Mouse (Mus musculus) midbrain, embryonic 14.5 days (tissue): Measurements from ENCODE around the gene Rbm20. TPM values are rescaled to one million over a fixed set of nuclear protein-coding genes. Genes with fewer than 3 reads are reported as not detected.
"Not testable (repeated sequence)": the region's sequence is repeated elsewhere in the genome, so short reads cannot be mapped to it uniquely, and the experiment has no call there.

Source experiments
- ATAC-seq: fragments of 200-750 bp; cut with Nextera tagmentation; 2 replicates; pipeline ENCODE4 v1.8.0; 2017; ENCODE audit warnings: moderate number of reproducible peaks, moderate library complexity; ENCODE audit not compliant: low FRiP score, low TSS enrichment
- DNase-seq: peaks from one replicate; pipeline ENCODE4 v3.0.0-alpha.2; 2015
- H3K27ac ChIP-seq: fragments of 300-500 bp; sonication (generic); replicated peaks from 2 replicates; pipeline ENCODE4 v1.5.1; 2014; ENCODE audit warnings: mild to moderate bottlenecking, low read depth, low read length, moderate library complexity
- H3K27me3 ChIP-seq: fragments of 300-500 bp; sonication (generic); 2 replicates; pipeline ENCODE4 v1.6.1; 2014; ENCODE audit warnings: low read length, control low read depth, mixed read lengths; ENCODE audit not compliant: control insufficient read depth, insufficient read depth
- H3K36me3 ChIP-seq: fragments of 300-500 bp; sonication (generic); 2 replicates; pipeline ENCODE4 v1.6.1; 2014; ENCODE audit warnings: low read length, control low read depth; ENCODE audit not compliant: control insufficient read depth, insufficient read depth
- H3K4me1 ChIP-seq: fragments of 300-500 bp; sonication (generic); 2 replicates; pipeline ENCODE4 v1.6.1; 2014; ENCODE audit warnings: mild to moderate bottlenecking, antibody characterized with exemption, low read length, control low read depth; ENCODE audit not compliant: control insufficient read depth, insufficient read depth
- H3K4me2 ChIP-seq: fragments of 300-500 bp; sonication (generic); 2 replicates; pipeline ENCODE4 v1.6.1; 2014; ENCODE audit warnings: mild to moderate bottlenecking, low read length, moderate library complexity
- H3K4me3 ChIP-seq: fragments of 300-500 bp; sonication (generic); replicated peaks from 2 replicates; pipeline ENCODE4 v1.5.1; 2014; ENCODE audit warnings: low read depth, low read length
- H3K9ac ChIP-seq: fragments of 300-500 bp; sonication (generic); replicated peaks from 2 replicates; pipeline ENCODE4 v1.6.1; 2014; ENCODE audit warnings: mild to moderate bottlenecking, low read length, moderate library complexity
- H3K9me3 ChIP-seq: fragments of 300-500 bp; sonication (generic); 2 replicates; pipeline ENCODE4 v1.6.1; 2016; ENCODE audit warnings: low read length, control low read depth, mixed read lengths; ENCODE audit not compliant: control insufficient read depth
- WGBS: fragments of 180-500 bp; shearing (Covaris S2); extraction: QIAGEN DNeasy Blood & Tissue Kit; methylation state at CpG from one replicate; pipeline ENCODE4 v1.1.7; 2014; 5-methylcytosine and 5-hydroxymethylcytosine counted together
- polyA plus RNA-seq: library from polyadenylated mRNA; unstranded; fragments of >200 nt; fragmentation: Nextera tagmentation; extraction: Ambion mirVana; gene quantifications from 2 replicates; pipeline ENCODE4 v1.2.1, GENCODE M21; 2014

The Rbm20 gene
- polyA plus RNA-seq, 1 experiment from 2014 or later = 0.61 TPM

DNA sequence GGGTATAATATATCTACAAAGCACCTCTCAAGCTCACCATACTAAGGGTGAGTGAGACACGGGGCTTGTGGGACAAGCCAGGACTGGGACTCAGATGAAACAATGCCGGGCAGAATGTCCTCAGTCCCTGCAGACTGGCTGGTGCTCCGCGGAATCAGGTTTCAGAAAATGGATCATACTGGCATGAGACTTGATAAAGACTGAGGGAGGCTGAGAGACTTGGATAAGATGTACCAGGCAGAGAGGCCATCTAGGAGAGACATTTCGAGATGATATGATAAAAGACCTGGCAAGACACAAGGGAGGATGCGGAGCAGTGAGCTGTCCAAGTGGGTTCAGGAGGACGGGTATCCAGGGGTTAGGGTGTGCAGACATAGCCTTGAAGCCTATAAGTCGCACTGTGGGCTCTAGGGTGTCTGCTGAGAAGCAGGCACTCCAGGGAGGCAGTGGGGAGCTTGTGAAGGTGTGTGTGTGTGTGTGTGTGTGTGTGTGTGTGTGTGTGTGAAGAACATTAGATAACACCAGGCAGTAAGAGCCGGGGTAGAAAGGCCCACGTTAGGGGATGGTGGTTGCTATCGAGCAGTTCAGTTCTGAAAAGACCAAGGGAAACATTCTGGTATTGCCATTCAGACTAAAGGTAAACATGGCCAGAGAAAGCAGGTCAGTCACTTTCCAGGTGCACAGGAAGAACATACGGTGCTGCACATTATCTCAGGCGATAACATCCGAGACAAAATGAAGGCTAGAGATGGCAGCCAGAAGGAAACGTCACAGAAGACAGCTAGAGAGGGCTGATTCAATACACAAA is 225.0 kb downstream of the Rbm20 start:
- 61% methylated on average over 15 of the region's 15 CpGs for WGBS
- no peak for ATAC-seq

DNA sequence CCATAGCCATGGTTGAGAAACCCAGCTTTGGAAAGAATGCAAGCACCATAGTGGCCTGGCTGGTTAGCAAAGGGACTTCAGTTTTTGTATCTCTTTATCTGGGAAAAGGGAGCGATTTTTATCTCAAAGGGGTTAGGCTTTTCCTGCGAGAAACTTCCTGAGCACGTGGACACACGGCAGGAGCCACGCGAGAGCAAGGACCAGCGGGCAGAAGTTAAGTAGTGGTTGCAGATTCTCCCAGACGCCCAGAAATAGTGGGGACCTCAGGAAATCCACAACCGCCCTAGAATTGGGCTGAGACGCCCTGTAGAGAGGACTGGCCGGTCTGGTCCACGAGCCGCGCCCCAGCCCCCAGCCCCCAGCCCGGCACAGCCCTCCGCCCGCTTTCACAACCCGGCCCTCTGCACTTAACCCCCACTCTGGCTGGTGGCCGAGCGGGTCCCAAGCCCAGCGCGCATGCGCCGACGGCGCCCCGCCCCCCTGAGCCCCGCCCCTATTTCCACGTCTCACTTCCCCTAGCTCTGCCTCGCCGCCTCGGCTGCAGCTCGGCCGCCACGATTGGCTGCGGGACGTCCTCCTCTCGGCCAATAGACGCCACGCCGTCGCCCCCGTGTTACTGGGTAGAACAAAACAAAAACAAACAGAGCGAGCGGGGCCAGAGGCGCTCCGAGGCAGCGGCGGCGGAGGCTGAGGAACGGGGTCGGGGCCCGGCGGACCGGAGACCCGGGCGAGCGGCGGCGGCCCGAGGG is 225.8 kb downstream of the Rbm20 start:
- Histone ChIP-seq H3K36me3 (no peaks in the 10 kb centered on the region), H3K27me3 (no peaks in the 10 kb centered on the region), H3K9me3 (no peaks in the 10 kb centered on the region), H3K27ac (peak overlapping the region; percentile 92), H3K9ac (peak overlapping the region; percentile 87), H3K4me1 (peaks cover 23% of the 10 kb centered on the region), H3K4me3 (peak overlapping the region; percentile 93), H3K4me2 (peak overlapping the region; percentile 85)
- WGBS = under 1% methylated on average over 56 of the region's 61 CpGs
- DNase-seq (peak; percentile 99), ATAC-seq (peak; percentile 98)

More for the DNA sequence above, 225.0 kb downstream of the Rbm20 start:
- Histone ChIP-seq H3K9ac (peak overlapping the region; percentile 87; the same call in 1 of the 2 replicates), H3K27ac (peak overlapping the region; percentile 68; the same call in 1 of the 2 replicates), H3K27me3 (no peaks in the 10 kb centered on the region), H3K4me1 (peaks cover 23% of the 10 kb centered on the region), H3K4me2 (peak overlapping the region; percentile 85), H3K4me3 (peak overlapping the region; percentile 93), H3K36me3 (no peaks in the 10 kb centered on the region), H3K9me3 (no peaks in the 10 kb centered on the region)
- DNase-seq = no peak

DNA sequence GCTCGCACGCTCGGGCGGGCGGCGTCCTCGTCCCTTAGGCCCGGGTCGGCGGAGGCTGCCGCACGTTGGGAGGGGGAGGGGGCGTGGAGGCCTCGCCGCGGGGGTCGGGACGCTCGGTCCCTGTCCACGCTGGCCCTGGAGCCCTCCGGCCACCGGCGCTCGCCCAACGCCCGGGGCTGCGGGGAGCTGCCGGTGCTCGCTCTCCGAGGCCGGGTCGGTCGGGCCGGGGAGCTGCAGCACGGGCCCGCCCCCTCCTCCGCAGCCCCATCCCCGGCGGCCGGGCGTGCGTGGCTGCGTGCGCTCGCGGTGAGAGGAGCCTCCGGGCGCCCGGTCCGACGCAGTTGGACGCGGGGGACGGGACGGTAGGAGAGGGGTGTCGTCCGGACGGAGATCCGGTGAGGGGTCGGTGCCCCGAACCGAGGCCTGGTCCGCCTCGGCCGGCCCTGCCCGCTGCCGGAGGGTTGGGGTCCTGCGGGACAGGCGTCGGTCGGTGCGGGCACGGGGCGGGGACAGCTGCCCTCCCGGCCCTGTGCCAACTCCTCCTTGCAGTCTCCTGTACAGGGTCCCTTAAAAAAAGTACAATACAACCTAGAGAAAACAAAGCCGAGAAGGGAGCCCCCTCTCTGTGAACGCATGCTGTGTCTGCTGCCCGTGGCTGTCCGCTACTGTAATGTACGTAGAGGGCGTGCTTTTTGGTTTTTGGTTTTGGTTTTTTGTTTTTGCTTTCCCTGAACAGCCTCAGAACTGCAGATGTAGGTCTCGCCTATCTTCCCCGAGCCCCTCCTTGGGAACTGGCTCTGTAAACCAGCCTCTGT is 226.6 kb downstream of the Rbm20 start:
- peak overlapping the region; percentile 92 for H3K27ac ChIP-seq
- DNase-seq (peak; percentile 75), ATAC-seq (peak; percentile 70)
- peak overlapping the region; percentile 87 for H3K9ac ChIP-seq
- H3K4me2 ChIP-seq = peak overlapping the region; percentile 85
- no peaks in the 10 kb centered on the region for H3K27me3 ChIP-seq
- no peaks in the 10 kb centered on the region for H3K36me3 ChIP-seq
- H3K4me3 ChIP-seq = peak overlapping the region; percentile 93
- peaks cover 23% of the 10 kb centered on the region for H3K4me1 ChIP-seq
- WGBS = under 1% methylated on average over 82 of the region's 83 CpGs
- H3K9me3 ChIP-seq = no peaks in the 10 kb centered on the region

DNA sequence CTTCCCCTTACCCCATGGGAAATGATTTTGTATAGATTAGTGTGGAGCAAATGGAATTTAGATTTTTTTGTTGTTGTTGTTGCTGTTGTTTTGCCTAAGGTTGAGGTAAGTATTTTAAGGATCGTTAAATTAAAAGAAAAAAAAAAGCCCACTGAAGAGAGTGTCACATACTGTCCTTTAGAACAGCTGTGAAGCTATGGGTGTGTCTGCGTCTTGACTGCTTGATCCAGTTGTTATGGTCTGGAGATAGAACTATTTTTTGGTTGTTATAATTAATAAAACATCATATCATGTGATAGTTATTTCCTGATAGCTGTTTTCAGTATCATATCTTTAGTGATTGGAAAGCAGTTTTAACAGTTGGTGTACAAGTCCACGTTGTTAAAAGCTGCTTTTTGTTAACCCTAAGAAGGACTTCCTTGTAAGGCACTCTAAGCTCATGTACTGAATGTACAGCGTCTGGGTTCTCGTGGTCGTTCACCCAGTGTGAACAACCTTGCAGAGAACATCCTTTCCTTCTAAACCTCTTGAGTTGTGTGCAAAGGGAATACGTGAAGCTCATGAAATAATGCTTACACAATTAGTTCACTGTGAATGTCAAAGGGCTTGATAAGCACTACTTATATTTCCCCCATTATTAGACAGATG is 227.9 kb downstream of the Rbm20 start:
- no peak for ATAC-seq
- H3K4me1 ChIP-seq = peaks cover 23% of the 10 kb centered on the region
- no peak overlapping the region for H3K27ac ChIP-seq
- H3K36me3 ChIP-seq = peaks cover 8% of the 10 kb centered on the region
- H3K9ac ChIP-seq = peak overlapping the region; percentile 20; the same call in 1 of the 2 replicates
- H3K4me3 ChIP-seq = peak overlapping the region; percentile 93
- H3K4me2 ChIP-seq = peak overlapping the region; percentile 85
- 73% methylated on average over 7 of the region's 7 CpGs for WGBS
- DNase-seq = no peak
- no peaks in the 10 kb centered on the region for H3K27me3 ChIP-seq
- H3K9me3 ChIP-seq = no peaks in the 10 kb centered on the region

DNA sequence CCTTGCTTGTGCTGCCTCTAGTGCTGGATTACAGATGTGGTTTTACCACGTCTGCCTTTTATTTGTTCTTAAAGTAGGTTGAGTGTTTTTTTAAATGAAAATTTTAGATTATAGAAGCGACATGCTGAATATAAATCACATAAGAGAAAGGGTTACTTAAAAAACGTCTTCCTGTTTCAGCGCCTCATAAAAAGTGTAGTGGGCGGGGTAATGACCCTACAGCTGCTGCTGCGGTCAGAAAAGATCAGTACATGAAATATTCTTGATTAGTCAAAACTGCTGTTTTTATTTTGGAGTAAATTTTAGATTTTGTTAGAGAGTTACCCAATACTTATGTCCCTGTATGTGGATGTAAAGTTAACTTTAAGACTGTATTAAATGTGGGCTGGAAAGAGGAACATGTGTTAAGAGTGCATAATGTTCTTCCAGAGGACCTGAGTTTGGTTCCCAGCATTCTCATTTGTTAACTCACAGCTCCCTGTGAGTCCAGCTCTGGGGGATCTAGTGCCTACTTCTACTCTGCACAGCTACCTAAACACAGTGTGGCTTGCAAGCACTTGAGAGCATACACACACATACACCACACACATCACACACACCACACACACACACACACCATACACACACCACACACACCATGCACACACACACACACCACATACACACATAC is 229.1 kb downstream of the Rbm20 start:
- Histone ChIP-seq H3K4me1 (peaks cover 23% of the 10 kb centered on the region), H3K4me3 (no peak overlapping the region), H3K9me3 (no peaks in the 10 kb centered on the region), H3K27ac (no peak overlapping the region), H3K4me2 (peak overlapping the region; percentile 9; the same call in 1 of the 2 replicates), H3K27me3 (no peaks in the 10 kb centered on the region), H3K9ac (no peak overlapping the region), H3K36me3 (peaks cover 13% of the 10 kb centered on the region)
- 74% methylated on average over 6 of the region's 6 CpGs for WGBS
- DNase-seq (no peak), ATAC-seq (no peak)

DNA sequence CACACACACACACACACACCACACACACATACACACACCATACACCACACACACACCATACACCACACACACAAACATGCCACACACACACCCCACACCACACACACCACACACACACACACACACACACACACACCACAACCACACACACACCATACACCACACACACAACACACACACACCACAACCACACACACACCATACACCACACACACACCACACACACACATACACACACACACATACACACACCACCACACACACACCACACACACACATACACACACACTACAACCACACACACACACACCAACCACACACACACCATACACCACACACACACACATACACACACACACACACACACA is 229.6 kb downstream of the Rbm20 start:
- ATAC-seq, H3K4me3 ChIP-seq, DNase-seq, H3K27ac ChIP-seq, H3K27me3 ChIP-seq, H3K4me2 ChIP-seq, H3K9me3 ChIP-seq, H3K9ac ChIP-seq: not testable (repeated sequence)
- Histone ChIP-seq H3K4me1 (peaks cover 23% of the 10 kb centered on the region), H3K36me3 (peaks cover 16% of the 10 kb centered on the region)

DNA sequence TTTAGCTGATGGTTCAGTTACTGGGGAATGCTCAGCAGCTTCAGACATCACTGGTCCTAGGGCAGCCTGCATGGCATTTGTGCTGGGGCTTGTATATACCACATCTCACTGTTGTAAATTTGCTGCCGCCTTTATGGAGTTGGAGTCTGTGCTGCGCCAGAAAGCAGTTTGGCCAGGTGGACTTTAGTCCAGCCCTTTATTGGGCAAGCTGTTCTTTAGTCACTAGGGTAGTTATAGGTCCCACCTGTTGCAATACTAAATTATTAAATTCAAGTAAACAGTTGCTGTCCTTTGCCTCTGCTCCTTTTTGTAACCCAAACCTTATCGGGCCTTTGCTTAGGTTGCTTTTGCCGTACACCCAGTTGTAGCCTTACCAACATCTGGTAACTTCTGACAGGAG is 237.8 kb downstream of the Rbm20 start:
- Histone ChIP-seq H3K27ac (no peak overlapping the region), H3K9me3 (no peaks in the 10 kb centered on the region), H3K4me2 (no peak overlapping the region), H3K9ac (no peak overlapping the region), H3K27me3 (no peaks in the 10 kb centered on the region), H3K4me3 (no peak overlapping the region), H3K36me3 (peaks cover 81% of the 10 kb centered on the region), H3K4me1 (no peaks in the 10 kb centered on the region)
- no peak for DNase-seq
- no peak for ATAC-seq
- 95% methylated on average over 4 of the region's 4 CpGs for whole genome bisulfite sequencing
